8 mouse cellular contexts compared by ENCODE assay signal in the genomic region with DNA sequence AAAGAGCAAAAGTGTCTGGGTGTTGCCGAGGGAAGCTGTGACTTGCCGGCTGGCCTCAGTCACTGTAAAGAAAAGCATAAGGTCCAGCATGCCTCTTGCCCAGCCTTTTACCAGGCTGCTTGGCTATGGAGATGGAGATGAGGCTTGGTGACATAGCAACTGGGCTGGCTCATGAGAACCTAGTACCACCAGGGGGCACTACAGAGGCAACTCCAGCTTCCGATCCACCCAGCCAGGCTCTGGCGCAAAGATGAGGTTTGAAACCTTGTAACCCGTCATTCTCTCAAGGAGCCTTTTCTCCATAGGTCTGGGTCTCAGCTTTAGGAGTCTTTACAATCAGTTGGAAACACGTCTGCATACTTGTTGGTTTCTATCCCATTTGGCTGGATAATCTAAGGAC.
DNase-seq lines count a peak whose midpoint lies in the region; ATAC-seq and TF ChIP-seq lines count a peak whose summit lies in the region.

No protein-coding gene starts in this region.

- H3K4me2 ChIP-seq in stomach, embryonic 16.5 days (ENCODE audit: low read depth, low read length), result no peak overlapping the region

- no peak for TF ChIP-seq POLR2A in kidney, adult 2 months (IDR thresholded peaks at IDR 0.05; ENCODE audit: low read depth, low read length)

- peak; percentile 71 for DNase-seq in A20 (ENCODE audit: low read depth, low spot score)
- DNase-seq in ZHBTc4 (ENCODE audit: low read depth, low spot score), result peak; percentile 86
- peak; percentile 74 to 83 for DNase-seq in cerebellum, postnatal 25 days
- peak; percentile 81 for DNase-seq in gastrocnemius, adult 2 months
- DNase-seq in kidney, adult 2 months, result peak; percentile 74
- DNase-seq in limb, embryonic 10.5 days (ENCODE audit: low spot score), result peak; percentile 75

- H3K4me1 ChIP-seq in kidney, adult 2 months (ENCODE audit: control insufficient read depth, insufficient read depth, low read length), result no peaks in the 10 kb centered on the region
- H3K4me1 ChIP-seq in limb, embryonic 10.5 days, result no peaks in the 10 kb centered on the region
- H3K4me1 ChIP-seq in stomach, embryonic 16.5 days (ENCODE audit: control insufficient read depth, insufficient read depth, low read length), result no peaks in the 10 kb centered on the region

- H3K27me3 ChIP-seq in kidney, adult 2 months (replicated peaks; ENCODE audit: control insufficient read depth, insufficient read depth, low read length), result no peaks in the 10 kb centered on the region
- no peaks in the 10 kb centered on the region for H3K27me3 ChIP-seq in limb, embryonic 10.5 days (ENCODE audit: low read depth, poor library complexity, severe bottlenecking)
- H3K27me3 ChIP-seq in stomach, embryonic 16.5 days (ENCODE audit: control insufficient read depth, insufficient read depth, low read length), result no peaks in the 10 kb centered on the region

- TF ChIP-seq CTCF in gastrocnemius, adult 2 months (IDR thresholded peaks at IDR 0.05), result peak; percentile 94
- peak; percentile 78 for TF ChIP-seq CTCF in kidney, adult 2 months (conservative IDR thresholded peaks at IDR 0.05; ENCODE audit: insufficient read depth, insufficient read length, low read depth, low read length)

- no peak overlapping the region for H3K4me3 ChIP-seq in gastrocnemius, adult 2 months
- no peak overlapping the region for H3K4me3 ChIP-seq in kidney, adult 2 months (ENCODE audit: insufficient read depth, low read depth, low read length)
- no peak overlapping the region for H3K4me3 ChIP-seq in limb, embryonic 10.5 days
- H3K4me3 ChIP-seq in stomach, embryonic 16.5 days (replicated peaks; ENCODE audit: low read length), result no peak overlapping the region

- WGBS in kidney, adult 2 months, result 15% methylated on average over 6 of the region's 6 CpGs
- 24% methylated on average over 6 of the region's 6 CpGs for WGBS in limb, embryonic 10.5 days
- WGBS in stomach, embryonic 16.5 days, result 25% methylated on average over 6 of the region's 6 CpGs

- H3K9me3 ChIP-seq in limb, embryonic 10.5 days (replicated peaks), result 0 out of 2 replicates have a peak, but pooled peaks cover 2% of the 10 kb centered on the region
- H3K9me3 ChIP-seq in stomach, embryonic 16.5 days (replicated peaks; ENCODE audit: control insufficient read depth, low read length), result no peaks in the 10 kb centered on the region

- no peak overlapping the region for H3K27ac ChIP-seq in gastrocnemius, adult 2 months
- no peak overlapping the region for H3K27ac ChIP-seq in kidney, adult 2 months (ENCODE audit: insufficient read depth, low read depth, low read length)
- no peak overlapping the region for H3K27ac ChIP-seq in limb, embryonic 10.5 days
- no peak overlapping the region for H3K27ac ChIP-seq in stomach, embryonic 16.5 days (ENCODE audit: low read length)

- ATAC-seq in monocyte, adult 5-6 weeks (replicated peaks; ENCODE audit: insufficient number of reproducible peaks, low FRiP score, low TSS enrichment, poor library complexity, severe bottlenecking), result peak; percentile 71
- peak; percentile 53; the same call in 1 of the 2 replicates for ATAC-seq in stomach, embryonic 16.5 days (ENCODE audit: insufficient read depth, low FRiP score)

- no peak overlapping the region for H3K9ac ChIP-seq in stomach, embryonic 16.5 days (ENCODE audit: low read length)

- intact Hi-C loops in gastrocnemius, adult 2 months (cut with DNase I), result no loop called here

- H3K36me3 ChIP-seq in kidney, adult 2 months (ENCODE audit: control insufficient read depth, insufficient read depth, low read length), result no peaks in the 10 kb centered on the region
- H3K36me3 ChIP-seq in limb, embryonic 10.5 days, result peaks cover 7% of the 10 kb centered on the region; the same call in 1 of the 2 replicates
- H3K36me3 ChIP-seq in stomach, embryonic 16.5 days (ENCODE audit: control insufficient read depth, insufficient read depth, low read length), result no peaks in the 10 kb centered on the region
